Mouse (Mus musculus): ENCODE results near the gene Urod.

- no peak for TF ChIP-seq CTCF (IDR thresholded peaks at IDR 0.05)
- no peak for TF ChIP-seq POLR2A (IDR thresholded peaks at IDR 0.05; ENCODE audit: insufficient read depth, low read depth, low read length)
These were observed 19.4 kb upstream of the Urod start for GRCm38 (mm10) chr4:117013596-117013995.
